Mouse (Mus musculus) C2C12 (cell line): ENCODE measurements around the gene Pcdh9. TPM values are rescaled to one million over a fixed set of nuclear protein-coding genes. Genes with fewer than 3 reads are reported as not detected.

Experiments used
- H3K27me3 ChIP-seq: one replicate; pipeline ENCODE4 v1.6.1; 2011; ENCODE audit not compliant: control insufficient read depth, insufficient read depth, insufficient read length
- H3K36me3 ChIP-seq: one replicate; pipeline ENCODE4 v1.6.1; 2011; ENCODE audit not compliant: control insufficient read depth, insufficient read depth
- H3K4me3 ChIP-seq: one replicate; pipeline ENCODE4 v1.5.1; 2011; ENCODE audit warnings: mild to moderate bottlenecking, control low read depth; ENCODE audit not compliant: poor library complexity, insufficient read depth, severe bottlenecking
- H3K79me2 ChIP-seq: one replicate; pipeline ENCODE4 v1.6.1; 2011; ENCODE audit not compliant: control insufficient read depth, insufficient read depth
- H3K79me3 ChIP-seq: one replicate; pipeline ENCODE4 v1.6.1; 2011; ENCODE audit warnings: low read depth, control low read depth
- H3ac ChIP-seq: one replicate; pipeline ENCODE3; 2011; ENCODE audit warnings: low read depth; ENCODE audit not compliant: control insufficient read depth, insufficient read length
- CEBPB ChIP-seq: IDR thresholded peaks from one replicate; pipeline ENCODE4 v1.6.1; 2011; ENCODE audit warnings: low read depth, mild to moderate bottlenecking, control low read depth, moderate library complexity
- CTCF ChIP-seq: IDR thresholded peaks from one replicate; pipeline ENCODE4 v1.5.1; 2011; ENCODE audit not compliant: control insufficient read depth, insufficient read depth, insufficient read length
- FOSL1 ChIP-seq: IDR thresholded peaks from one replicate; pipeline ENCODE4 v1.8.0; 2011; ENCODE audit warnings: mild to moderate bottlenecking, low read length; ENCODE audit not compliant: poor library complexity, insufficient read depth, severe bottlenecking
- MAX ChIP-seq: IDR thresholded peaks from one replicate; pipeline ENCODE4 v1.6.1; 2011; ENCODE audit warnings: mild to moderate bottlenecking, control low read depth
- MYOD1 ChIP-seq: IDR thresholded peaks from one replicate; pipeline ENCODE4 v1.6.1; 2011; ENCODE audit warnings: low read depth; ENCODE audit not compliant: control insufficient read depth, insufficient read length
- MYOG ChIP-seq: IDR thresholded peaks from one replicate; pipeline ENCODE4 v1.6.1; 2011; ENCODE audit not compliant: control insufficient read depth, insufficient read length; ENCODE audit errors: extremely low read depth
- USF1 ChIP-seq: IDR thresholded peaks from one replicate; pipeline ENCODE4 v1.6.1; 2011; ENCODE audit warnings: low read depth, mild to moderate bottlenecking, control low read depth, moderate library complexity
- polyA plus RNA-seq: library from polyadenylated mRNA; unstranded; fragments of >200 nt; fragmentation: generic; extraction: Trizol; gene quantifications from one replicate; pipeline ENCODE4 v1.2.1, GENCODE M21; 2012; ENCODE audit warnings: missing spikeins

Gene Pcdh9
- polyA plus RNA-seq, 1 experiment, result not detected

- Histone ChIP-seq H3K4me3 (no peak overlapping the region), H3K79me3 (no peaks in the 10 kb centered on the region), H3K27me3 (no peaks in the 10 kb centered on the region), H3K79me2 (no peaks in the 10 kb centered on the region), H3ac (no peak overlapping the region), H3K36me3 (no peaks in the 10 kb centered on the region)
- no peak for TF ChIP-seq USF1
Measured at GRCm38 (mm10) chr14:93785031-93785430, 105.4 kb downstream of the Pcdh9 start.

GRCm38 (mm10) chr14:93762855-93763254, 127.6 kb downstream of the Pcdh9 start:
- Histone ChIP-seq H3ac (no peak overlapping the region), H3K27me3 (no peaks in the 10 kb centered on the region), H3K79me3 (no peaks in the 10 kb centered on the region), H3K79me2 (no peaks in the 10 kb centered on the region), H3K36me3 (no peaks in the 10 kb centered on the region), H3K4me3 (no peak overlapping the region)
- TF ChIP-seq CTCF (no peak), MAX (no peak), FOSL1 (no peak), USF1 (no peak), CEBPB (no peak), MYOD1 (no peak), MYOG (no peak)

- no peaks in the 10 kb centered on the region for H3K79me2 ChIP-seq
- TF ChIP-seq MYOG (no peak), MYOD1 (no peak), FOSL1 (no peak), MAX (no peak), USF1 (no peak), CTCF (no peak), CEBPB (no peak)
Measured at GRCm38 (mm10) chr14:93734077-93734673, 156.3 kb downstream of the Pcdh9 start.

GRCm38 (mm10) chr14:93725798-93726197, 164.7 kb downstream of the Pcdh9 start:
- Histone ChIP-seq H3K27me3 (no peaks in the 10 kb centered on the region), H3ac (no peak overlapping the region), H3K4me3 (no peak overlapping the region), H3K36me3 (no peaks in the 10 kb centered on the region), H3K79me2 (no peaks in the 10 kb centered on the region), H3K79me3 (no peaks in the 10 kb centered on the region)
- TF ChIP-seq MAX (no peak), CEBPB (no peak), MYOD1 (no peak), CTCF (no peak)

More at GRCm38 (mm10) chr14:93734077-93734673, 156.3 kb downstream of the Pcdh9 start:
- Histone ChIP-seq H3ac (no peak overlapping the region), H3K79me3 (no peaks in the 10 kb centered on the region), H3K4me3 (no peak overlapping the region), H3K27me3 (no peaks in the 10 kb centered on the region), H3K36me3 (no peaks in the 10 kb centered on the region)

DNA sequence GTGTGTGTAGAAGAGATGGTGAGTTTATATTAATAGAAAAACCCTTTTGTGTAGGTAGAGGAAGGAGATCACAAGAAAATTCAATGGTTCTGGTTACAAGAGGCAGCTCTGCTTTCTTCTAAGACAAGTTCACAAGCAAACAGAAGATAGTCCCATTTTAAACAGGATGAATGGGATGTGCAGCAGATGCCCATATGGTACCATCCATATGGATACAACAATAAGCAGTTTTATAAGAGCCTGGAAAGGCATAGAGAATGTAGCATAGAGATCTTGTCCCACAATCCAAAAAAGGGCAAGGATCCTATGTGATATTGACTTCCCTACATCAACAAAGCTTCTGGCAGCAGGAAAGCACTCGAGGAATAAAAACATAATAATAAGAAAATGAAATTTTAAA, 171.3 kb downstream of the Pcdh9 start:
- Histone ChIP-seq H3K79me2 (no peaks in the 10 kb centered on the region), H3K36me3 (no peaks in the 10 kb centered on the region), H3K79me3 (no peaks in the 10 kb centered on the region), H3K4me3 (no peak overlapping the region), H3K27me3 (no peaks in the 10 kb centered on the region), H3ac (no peak overlapping the region)
- TF ChIP-seq MAX, result no peak

DNA sequence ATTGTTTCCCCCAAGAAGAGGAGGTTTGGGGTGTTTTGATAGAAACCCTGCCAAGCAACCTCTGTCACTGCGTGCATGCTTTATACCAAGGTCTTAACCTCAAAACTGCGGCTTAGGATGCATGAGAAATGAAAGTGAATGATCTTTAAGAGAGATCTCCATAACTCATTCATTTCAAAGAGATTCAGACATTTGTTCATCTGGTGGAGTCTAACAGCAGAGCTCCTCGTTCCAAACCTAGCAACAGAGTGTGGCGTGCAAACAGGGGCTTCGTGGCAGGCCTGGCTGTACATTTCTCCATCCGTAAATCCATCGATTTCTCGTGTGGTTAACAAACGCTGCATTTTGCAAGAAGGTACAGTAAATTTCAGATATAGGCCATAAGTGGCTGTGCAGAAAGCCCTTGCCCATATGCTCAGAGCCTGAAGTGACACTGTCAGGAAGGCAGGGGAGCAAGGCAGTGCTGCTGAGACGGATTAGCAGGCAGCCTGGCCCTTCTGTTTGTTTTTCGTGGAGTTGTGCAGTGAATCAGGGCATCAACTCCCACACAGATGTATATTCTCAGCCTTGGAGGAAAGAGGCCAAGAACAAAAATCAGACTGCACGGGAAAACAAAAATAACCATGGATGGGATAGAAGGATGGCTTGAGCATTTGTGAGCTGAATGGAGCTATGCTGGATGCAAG, 177.1 kb downstream of the Pcdh9 start:
- H3K36me3 ChIP-seq, result no peaks in the 10 kb centered on the region
- no peak for TF ChIP-seq USF1
- no peak for TF ChIP-seq CTCF
- TF ChIP-seq MAX, result no peak
- TF ChIP-seq FOSL1, result no peak
- no peak for TF ChIP-seq MYOG
- TF ChIP-seq MYOD1, result no peak
- TF ChIP-seq CEBPB, result no peak
- no peak overlapping the region for H3ac ChIP-seq
- H3K27me3 ChIP-seq, result no peaks in the 10 kb centered on the region
- H3K79me3 ChIP-seq, result no peaks in the 10 kb centered on the region
- H3K4me3 ChIP-seq, result no peak overlapping the region
- no peaks in the 10 kb centered on the region for H3K79me2 ChIP-seq

DNA sequence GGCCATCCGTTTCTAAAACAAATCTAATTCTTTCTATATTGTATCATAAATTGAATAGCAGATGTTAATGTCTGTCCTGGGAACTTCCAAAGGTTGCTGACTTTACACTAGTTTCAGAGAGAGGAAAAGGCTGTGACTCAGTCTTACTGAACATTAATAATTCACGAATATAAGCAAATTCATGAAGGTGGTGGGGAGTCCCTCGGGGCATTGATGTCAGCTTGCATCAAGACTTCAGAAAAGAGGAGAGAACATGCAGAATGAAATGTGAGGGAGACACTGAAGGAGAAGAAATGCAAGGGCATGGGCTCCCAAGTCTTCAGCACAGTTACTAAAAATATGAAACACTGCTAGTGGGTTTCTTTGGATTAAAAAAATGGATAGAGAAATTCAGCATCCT, 181.8 kb downstream of the Pcdh9 start:
- Histone ChIP-seq H3K79me2 (no peaks in the 10 kb centered on the region), H3K36me3 (no peaks in the 10 kb centered on the region), H3K79me3 (no peaks in the 10 kb centered on the region), H3K4me3 (no peak overlapping the region), H3K27me3 (no peaks in the 10 kb centered on the region), H3ac (no peak overlapping the region)
- TF ChIP-seq CTCF (no peak), MYOG (no peak), USF1 (no peak)
